Mouse (Mus musculus) CH12.LX (cell line): ENCODE measurements around the gene Rgr. TPM values are rescaled to one million over a fixed set of nuclear protein-coding genes. Genes with fewer than 3 reads are reported as not detected.

ENCODE experiments used
- DNase-seq: peaks from one replicate; pipeline ENCODE4 v3.0.0-alpha.2; 2013; ENCODE audit errors: extremely low read depth
- H3K27ac ChIP-seq: 2 replicates; pipeline ENCODE4 v1.5.1; 2012; ENCODE audit warnings: low read depth, mild to moderate bottlenecking, control low read depth, moderate library complexity; ENCODE audit not compliant: insufficient read depth
- H3K27me3 ChIP-seq: replicated peaks from 2 replicates; pipeline ENCODE3; 2012; ENCODE audit warnings: inconsistent platforms
- H3K36me3 ChIP-seq, 2 experiments: replicated peaks in 1 of 2; 2 replicates each; pipeline versions ENCODE3 to v1.6.1; 2012; ENCODE audit warnings: inconsistent platforms in 1 of 2, low read length in 1 of 2, mild to moderate bottlenecking in 1 of 2, mixed read lengths in 1 of 2, moderate library complexity in 1 of 2; ENCODE audit not compliant: control insufficient read depth in 1 of 2, insufficient read depth in 1 of 2
- H3K4me1 ChIP-seq, 2 experiments: 2 replicates each; pipeline ENCODE4 v1.6.1; 2012; ENCODE audit warnings: inconsistent platforms in 1 of 2, moderate library complexity in 1 of 2; ENCODE audit not compliant: insufficient read depth in 2 of 2, control insufficient read depth in 1 of 2
- H3K4me2 ChIP-seq: 2 replicates; pipeline ENCODE4 v1.6.1; 2012; ENCODE audit warnings: low read depth, mild to moderate bottlenecking, control low read depth; ENCODE audit not compliant: poor library complexity, insufficient read depth, severe bottlenecking
- H3K4me3 ChIP-seq, 3 experiments: fragments of 150-350 bp in 1 of 3; sonication (generic) in 1 of 3; replicated peaks in 1 of 3; 2 replicates each; pipeline versions ENCODE3 to v1.5.1; 2011 to 2012; ENCODE audit warnings: low read depth in 2 of 3, low read length in 2 of 3, mild to moderate bottlenecking in 2 of 3, moderate library complexity in 2 of 3, control low read depth in 1 of 3, improper control_type of control experiment in 1 of 3, inconsistent platforms in 1 of 3, mixed read lengths in 1 of 3; ENCODE audit not compliant: poor library complexity in 1 of 3
- H3K79me2 ChIP-seq: replicated peaks from 2 replicates; pipeline ENCODE4 v1.6.1; 2012; ENCODE audit warnings: mild to moderate bottlenecking, moderate library complexity; ENCODE audit not compliant: control insufficient read depth, poor library complexity, insufficient read depth, severe bottlenecking; ENCODE audit errors: extremely low read depth
- H3K9ac ChIP-seq: 2 replicates; pipeline ENCODE4 v1.6.1; 2012; ENCODE audit warnings: low read depth, mild to moderate bottlenecking, control low read depth, moderate library complexity; ENCODE audit not compliant: insufficient read depth
- H3K9me3 ChIP-seq: replicated peaks from 2 replicates; pipeline ENCODE3; 2012; ENCODE audit warnings: low read length, inconsistent platforms, mixed read lengths
- CHD1 ChIP-seq: IDR thresholded peaks from 2 replicates; pipeline ENCODE4 v1.6.1; 2012; ENCODE audit warnings: low read depth, low read length, improper control_type of control experiment, inconsistent platforms
- CHD2 ChIP-seq: IDR thresholded peaks from 2 replicates; pipeline ENCODE4 v1.6.1; 2011; ENCODE audit warnings: low read length, improper control_type of control experiment
- CTCF ChIP-seq, 2 experiments: IDR thresholded peaks in 1 of 2; conservative IDR thresholded peaks in 1 of 2; 2 replicates each; pipeline ENCODE4 v1.5.1; 2011 to 2012; ENCODE audit warnings: low read depth in 2 of 2, low read length in 2 of 2, improper control_type of control experiment in 1 of 2, inconsistent platforms in 1 of 2, mild to moderate bottlenecking in 1 of 2, moderate library complexity in 1 of 2
- E2F4 ChIP-seq: IDR thresholded peaks from 2 replicates; pipeline ENCODE4 v1.6.1; 2011; ENCODE audit warnings: low read depth, low read length, improper control_type of control experiment; ENCODE audit not compliant: insufficient replicate concordance
- ETS1 ChIP-seq: conservative IDR thresholded peaks from 2 replicates; pipeline ENCODE4 v1.6.1; 2012; ENCODE audit warnings: low read depth, mild to moderate bottlenecking, inconsistent platforms, low read length, improper control_type of control experiment, moderate library complexity
- GABPA ChIP-seq: IDR thresholded peaks from 2 replicates; pipeline ENCODE4 v1.6.1; 2012; ENCODE audit warnings: low read depth, low read length, improper control_type of control experiment, inconsistent platforms; ENCODE audit not compliant: insufficient replicate concordance
- JUN ChIP-seq: IDR thresholded peaks from 2 replicates; pipeline ENCODE4 v1.6.1; 2011; ENCODE audit warnings: low read depth, mild to moderate bottlenecking, low read length, improper control_type of control experiment, moderate library complexity; ENCODE audit not compliant: insufficient read depth
- JUND ChIP-seq: conservative IDR thresholded peaks from 2 replicates; pipeline ENCODE4 v1.6.1; 2011; ENCODE audit warnings: low read depth, low read length, improper control_type of control experiment
- MAX ChIP-seq: IDR thresholded peaks from 2 replicates; pipeline ENCODE4 v1.6.1; 2011; ENCODE audit warnings: low read length, improper control_type of control experiment
- MXI1 ChIP-seq: IDR thresholded peaks from 2 replicates; pipeline ENCODE4 v1.6.1; 2011; ENCODE audit warnings: mild to moderate bottlenecking, low read depth, low read length, improper control_type of control experiment
- RAD21 ChIP-seq: IDR thresholded peaks from 2 replicates; pipeline ENCODE4 v1.6.1; 2011; ENCODE audit warnings: low read depth, mild to moderate bottlenecking, low read length, improper control_type of control experiment, moderate library complexity
- RCOR1 ChIP-seq: conservative IDR thresholded peaks from 2 replicates; pipeline ENCODE4 v1.6.1; 2012; ENCODE audit warnings: low read depth, mild to moderate bottlenecking, inconsistent platforms, low read length, improper control_type of control experiment
- SIN3A ChIP-seq: IDR thresholded peaks from 2 replicates; pipeline ENCODE4 v1.6.1; 2012; ENCODE audit warnings: low read length, improper control_type of control experiment, inconsistent platforms
- TBP ChIP-seq: conservative IDR thresholded peaks from 2 replicates; pipeline ENCODE4 v1.6.1; 2011; ENCODE audit warnings: low read depth, low read length, improper control_type of control experiment
- ZKSCAN1 ChIP-seq: IDR thresholded peaks from 2 replicates; pipeline ENCODE4 v1.6.1; 2012; ENCODE audit warnings: low read depth, inconsistent platforms, low read length, improper control_type of control experiment, borderline replicate concordance
- dilution Hi-C: fragments of 300-500 bp; cut with MboI; formaldehyde crosslinking; loops from 2 replicates; pipeline ENCODE4 v1.14.3; 2020; ENCODE audit warnings: low sequenced_read_pairs; ENCODE audit not compliant: extremely low pct_unique_long_range_greater_than_20kb, extremely low pct_ligation_motif_present
- in situ Hi-C: fragments of 300-500 bp; cut with MboI; formaldehyde crosslinking; loops from 3 replicates; pipeline ENCODE4 v1.14.3; 2019; ENCODE audit warnings: low sequenced_read_pairs, low pct_ligation_motif_present, low pct_unique_long_range_greater_than_20kb, mixed read lengths
- polyA plus RNA-seq: library from polyadenylated mRNA; unstranded; fragments of >175 nt; gene quantifications from 2 replicates; pipeline ENCODE4 v1.2.1, GENCODE M21; 2012; ENCODE audit warnings: low read depth; ENCODE audit not compliant: insufficient read length
- total RNA-seq, 2 experiments: library from RNA; depleted of rRNA; stranded (reverse); fragments of 300-350 nt in 1 of 2; fragments of >200 nt in 1 of 2; gene quantifications; 2 replicates each; pipeline ENCODE4 v1.2.3; 2012 to 2014

The Rgr gene
- total and polyA plus RNA-seq, 3 experiments: not detected

DNA sequence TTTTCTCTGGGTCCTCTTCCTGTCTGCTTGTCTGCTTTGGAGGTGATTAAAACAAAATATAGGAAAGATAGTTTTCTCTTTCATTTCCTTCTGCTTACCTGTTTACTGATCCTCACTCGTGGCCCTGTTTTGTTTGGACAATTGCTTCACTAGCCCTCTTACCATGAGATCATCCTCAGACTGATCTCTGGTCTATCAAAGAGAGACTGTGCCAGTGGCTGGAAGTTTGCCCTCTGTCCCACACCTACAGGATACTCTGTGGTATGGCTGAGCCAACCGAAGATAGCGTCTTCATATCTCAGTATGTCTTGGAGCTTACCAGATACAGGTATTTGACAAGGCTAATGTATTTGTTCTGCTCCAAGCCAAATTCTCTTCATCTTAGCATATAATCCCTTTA, 20.8 kb downstream of the Rgr start:
- Histone ChIP-seq H3K4me2 (no peak overlapping the region), H3K27me3 (peaks cover 27% of the 10 kb centered on the region), H3K9me3 (no peaks in the 10 kb centered on the region), H3K9ac (no peak overlapping the region), H3K36me3 (no peaks in the 10 kb centered on the region), H3K27ac (no peak overlapping the region), H3K4me1 (peaks cover 0 to 5% of the 10 kb centered on the region in 2 experiments; a peak in 1 of 4 replicates), H3K4me3 (no peak overlapping the region), H3K79me2 (no peaks in the 10 kb centered on the region)
- dilution Hi-C loops (no loop called here), in situ Hi-C loops (loop anchor here (5.0 kb wide), 1 partner anchor 161 kb away; no protein-coding TSS in a partner anchor)
- no peak for DNase-seq
- no peak for TF ChIP-seq JUN
- no peak for TF ChIP-seq GABPA
- TF ChIP-seq SIN3A: no peak
- TF ChIP-seq RAD21: no peak
- TF ChIP-seq CHD2: no peak
- no peak for TF ChIP-seq CHD1
- TF ChIP-seq E2F4: no peak
- no peak for TF ChIP-seq JUND
- no peak for TF ChIP-seq RCOR1
- no peak for TF ChIP-seq ZKSCAN1
- TF ChIP-seq ETS1: no peak
- no peak for TF ChIP-seq MAX
- no peak for TF ChIP-seq TBP

DNA sequence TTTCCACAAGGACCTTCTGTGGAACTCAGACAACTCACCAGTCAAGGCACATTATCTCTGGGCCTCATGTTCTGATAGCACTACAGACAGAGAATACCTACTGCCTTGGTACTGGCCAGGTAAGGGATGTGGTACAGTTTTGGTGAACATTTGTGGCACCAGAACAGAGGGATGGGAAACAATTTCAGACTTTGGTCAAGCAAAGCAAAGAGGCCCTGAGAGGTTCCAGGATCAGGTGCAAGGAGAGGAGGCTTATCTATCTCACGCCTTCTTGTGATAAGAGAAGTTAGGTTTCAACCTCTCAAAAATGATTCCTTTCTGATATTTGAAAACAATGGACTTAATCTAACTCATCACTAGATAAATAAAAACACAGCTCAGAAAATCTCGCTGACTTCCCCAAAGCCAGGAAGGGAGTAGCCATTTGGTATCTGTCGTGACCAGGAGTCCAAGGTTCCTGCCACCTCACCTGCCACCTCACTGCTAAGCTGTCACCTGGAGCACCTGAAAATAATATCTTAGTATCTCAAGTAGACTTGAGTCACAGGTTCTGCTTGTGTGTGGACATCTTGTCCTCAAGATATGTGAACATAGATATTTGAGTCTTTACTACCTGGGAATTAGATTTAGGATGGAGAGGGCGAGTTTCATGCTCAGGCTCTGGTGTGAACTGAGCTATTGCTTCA, 21.4 kb downstream of the Rgr start:
- Histone ChIP-seq H3K4me3 (no peak overlapping the region), H3K27ac (no peak overlapping the region), H3K27me3 (peaks cover 25% of the 10 kb centered on the region), H3K4me2 (no peak overlapping the region), H3K9me3 (no peaks in the 10 kb centered on the region), H3K36me3 (no peaks in the 10 kb centered on the region), H3K4me1 (peaks cover 0 to 3% of the 10 kb centered on the region in 2 experiments; a peak in 1 of 4 replicates), H3K79me2 (no peaks in the 10 kb centered on the region), H3K9ac (no peak overlapping the region)
- TF ChIP-seq JUND: no peak
- TF ChIP-seq TBP: no peak
- TF ChIP-seq ZKSCAN1: no peak
- no peak for TF ChIP-seq CTCF (conservative IDR thresholded peaks at IDR 0.05 in 1 of 2, IDR thresholded peaks at IDR 0.05 in 1 of 2; ENCODE audit: low read depth in 2 of 2, low read length in 2 of 2)
- no peak for TF ChIP-seq JUN
- no peak for TF ChIP-seq MXI1
- TF ChIP-seq RAD21: no peak
- TF ChIP-seq CHD1: no peak
- no peak for TF ChIP-seq ETS1
- in situ Hi-C loops (loop anchor here (5.0 kb wide), 1 partner anchor 160 kb away; no protein-coding TSS in a partner anchor), dilution Hi-C loops (no loop called here)
- DNase-seq: no peak
